Mouse (Mus musculus) embryonic fibroblast, embryonic 13.5 days (primary cell): ENCODE measurements around the gene Paip2b. TPM values are rescaled to one million over a fixed set of nuclear protein-coding genes. Genes with fewer than 3 reads are reported as not detected.
A peak's percentile ranks its signal among the peaks of the same experiment; 100 is the strongest.
"Not testable (repeated sequence)": the region's sequence is repeated elsewhere in the genome, so short reads cannot be mapped to it uniquely, and the experiment has no call there.

Experiments used
- H3K27ac ChIP-seq: 2 replicates; pipeline ENCODE4 v1.5.1; 2012; ENCODE audit warnings: low read length, control low read depth, inconsistent platforms; ENCODE audit not compliant: insufficient read depth
- H3K4me1 ChIP-seq: 2 replicates; pipeline ENCODE4 v1.6.1; 2011; ENCODE audit warnings: low read length; ENCODE audit not compliant: control insufficient read depth, insufficient read depth
- H3K4me3 ChIP-seq: 2 replicates; pipeline ENCODE4 v1.5.1; 2011; ENCODE audit warnings: mild to moderate bottlenecking, control low read depth, low read length; ENCODE audit not compliant: insufficient read depth
- CTCF ChIP-seq: IDR thresholded peaks from 2 replicates; pipeline ENCODE4 v1.5.1; 2011; ENCODE audit warnings: mild to moderate bottlenecking, control low read depth, low read length, moderate library complexity, borderline replicate concordance; ENCODE audit not compliant: insufficient read depth
- POLR2A ChIP-seq: IDR thresholded peaks from 2 replicates; pipeline ENCODE4 v1.6.1; 2011; ENCODE audit warnings: low read depth, mild to moderate bottlenecking, control low read depth, low read length, moderate library complexity
- polyA plus RNA-seq: library from polyadenylated mRNA; stranded (reverse); fragments of >200 nt; gene quantifications from 2 replicates; pipeline ENCODE4 v1.2.4, GENCODE M21; 2011; ENCODE audit warnings: low read depth; ENCODE audit not compliant: missing spikeins, insufficient read length

Paip2b gene
- polyA plus RNA-seq, 1 experiment: 26.1 TPM

- no peak overlapping the region for H3K4me3 ChIP-seq
- H3K27ac ChIP-seq: no peak overlapping the region
- TF ChIP-seq CTCF: no peak
- TF ChIP-seq POLR2A: no peak
- H3K4me1 ChIP-seq: no peaks in the 10 kb centered on the region
Measured at GRCm38 (mm10) chr6:83844913-83845312, 13.4 kb upstream of the Paip2b start.

- no peak overlapping the region for H3K4me3 ChIP-seq
- no peaks in the 10 kb centered on the region for H3K4me1 ChIP-seq
- no peak for TF ChIP-seq POLR2A
- no peak for TF ChIP-seq CTCF
- H3K27ac ChIP-seq: no peak overlapping the region
Measured at GRCm38 (mm10) chr6:83840086-83840485, 8.5 kb upstream of the Paip2b start.

- no peak overlapping the region for H3K27ac ChIP-seq
- no peaks in the 10 kb centered on the region for H3K4me1 ChIP-seq
- no peak overlapping the region for H3K4me3 ChIP-seq
- no peak for TF ChIP-seq CTCF
- no peak for TF ChIP-seq POLR2A
Measured at GRCm38 (mm10) chr6:83838046-83838445, 6.5 kb upstream of the Paip2b start.

- H3K27ac ChIP-seq: no peak overlapping the region
- TF ChIP-seq POLR2A (no peak), CTCF (no peak)
- H3K4me1 ChIP-seq: no peaks in the 10 kb centered on the region
- no peak overlapping the region for H3K4me3 ChIP-seq
Measured at GRCm38 (mm10) chr6:83836826-83837225, 5.3 kb upstream of the Paip2b start.

- H3K27ac ChIP-seq, H3K4me3 ChIP-seq, H3K4me1 ChIP-seq: not testable (repeated sequence)
Measured at GRCm38 (mm10) chr6:83832393-83832792, 852 bp upstream of the Paip2b start.

- TF ChIP-seq CTCF (no peak), POLR2A (no peak)
- no peaks in the 10 kb centered on the region for H3K4me1 ChIP-seq
- H3K27ac ChIP-seq: no peak overlapping the region
- H3K4me3 ChIP-seq: peak overlapping the region; percentile 65
Measured at GRCm38 (mm10) chr6:83830941-83831605, 468 bp downstream of the Paip2b start.

- Histone ChIP-seq H3K4me1 (no peaks in the 10 kb centered on the region), H3K4me3 (no peak overlapping the region), H3K27ac (no peak overlapping the region)
- TF ChIP-seq POLR2A (no peak), CTCF (no peak)
Measured at GRCm38 (mm10) chr6:83821856-83822255, 9.7 kb downstream of the Paip2b start.

GRCm38 (mm10) chr6:83820727-83821515 is 10.6 kb downstream of the Paip2b start:
- TF ChIP-seq POLR2A: no peak
- no peak for TF ChIP-seq CTCF
- Histone ChIP-seq H3K4me3 (no peak overlapping the region), H3K4me1 (no peaks in the 10 kb centered on the region), H3K27ac (no peak overlapping the region)

GRCm38 (mm10) chr6:83818996-83819395 is 12.5 kb downstream of the Paip2b start:
- H3K4me3 ChIP-seq: no peak overlapping the region
- H3K27ac ChIP-seq: no peak overlapping the region
- H3K4me1 ChIP-seq: no peaks in the 10 kb centered on the region
- TF ChIP-seq CTCF (no peak), POLR2A (no peak)

GRCm38 (mm10) chr6:83815801-83816200 is 15.7 kb downstream of the Paip2b start:
- H3K4me1 ChIP-seq: no peaks in the 10 kb centered on the region
- TF ChIP-seq POLR2A (no peak), CTCF (no peak)
- H3K4me3 ChIP-seq: no peak overlapping the region

More at GRCm38 (mm10) chr6:83815801-83816200, 15.7 kb downstream of the Paip2b start:
- no peak overlapping the region for H3K27ac ChIP-seq
